Mouse (Mus musculus): ENCODE data around the gene Adamts13.

- TF ChIP-seq CTCF (IDR thresholded peaks at IDR 0.05; ENCODE audit: control insufficient read depth, insufficient read depth, insufficient read length) (no peak), USF1 (IDR thresholded peaks at IDR 0.05; ENCODE audit: low read depth) (no peak), MAX (IDR thresholded peaks at IDR 0.05) (no peak), FOSL1 (IDR thresholded peaks at IDR 0.05; ENCODE audit: insufficient read depth, low read length, poor library complexity, severe bottlenecking) (no peak), CEBPB (IDR thresholded peaks at IDR 0.05; ENCODE audit: low read depth) (no peak)
Observed at GRCm38 (mm10) chr2:26973960-26974359, 744 bp downstream of the Adamts13 start.
